Mouse (Mus musculus): ENCODE results near the gene Cdh15. TPM values are rescaled to one million over a fixed set of nuclear protein-coding genes. Genes with fewer than 3 reads are reported as not detected.

Cdh15 gene
- 10 to 100 TPM; 17.7 to 29.9 (median 21.9) TPM for total RNA-seq (2022)

GRCm38 (mm10) chr8:122847829-122848561, at the start of gene Cdh15:
TSS of gene Cdh15 (plus strand) at chr8:122847966.
- DNase-seq (ENCODE audit: low spot score in 2 of 2) = peak; percentile 54 to 70

DNA sequence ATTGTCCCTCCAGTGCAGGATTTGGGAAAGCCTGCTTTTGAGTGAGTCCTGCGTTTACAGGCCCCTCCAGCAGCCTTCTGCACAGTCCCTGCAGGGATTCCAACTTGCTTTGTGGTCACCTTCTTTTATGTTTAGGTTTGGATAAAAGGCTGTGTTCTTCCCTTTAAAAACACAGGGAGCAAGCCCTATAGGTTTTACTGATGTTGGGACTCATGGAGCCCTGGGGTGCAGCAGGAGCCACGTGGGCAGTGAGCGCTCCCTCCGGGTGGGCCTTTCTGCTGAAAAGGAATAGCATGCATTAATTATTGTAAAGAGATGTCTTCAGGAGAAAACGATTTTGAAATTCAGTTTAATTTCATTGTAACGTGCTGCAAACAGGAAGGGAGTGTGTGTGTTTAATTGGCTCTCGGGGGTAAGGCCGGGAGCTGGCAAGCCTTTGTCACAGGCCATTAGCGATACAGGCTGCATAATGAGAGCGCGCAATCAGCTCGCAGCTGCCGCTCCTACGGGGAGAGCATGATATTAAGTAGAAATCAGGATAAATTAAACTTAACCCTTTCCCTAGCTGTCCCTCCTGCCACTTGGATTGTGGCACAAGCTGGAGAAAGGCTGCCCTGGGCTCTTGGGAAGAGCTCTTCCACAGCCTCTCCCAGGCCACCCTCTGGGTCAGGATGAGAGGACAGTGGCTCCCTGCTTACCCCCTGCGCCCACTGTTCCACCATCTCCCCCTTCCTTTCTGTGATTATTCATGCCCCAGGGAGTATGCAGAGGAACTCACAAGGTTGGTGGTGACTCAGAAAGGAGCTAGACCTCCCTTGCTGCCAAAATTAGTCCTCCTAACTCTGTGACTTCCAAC, 43.6 kb upstream of the Cdh15 start:
- no peak for DNase-seq (ENCODE audit: low spot score in 2 of 2)

- no peak for DNase-seq (ENCODE audit: low spot score in 2 of 2)
These were observed 42.4 kb upstream of the Cdh15 start for GRCm38 (mm10) chr8:122805349-122805748.

- DNase-seq (ENCODE audit: low spot score in 2 of 2) = no peak
These were observed 40.7 kb upstream of the Cdh15 start for GRCm38 (mm10) chr8:122806956-122807538.

DNA sequence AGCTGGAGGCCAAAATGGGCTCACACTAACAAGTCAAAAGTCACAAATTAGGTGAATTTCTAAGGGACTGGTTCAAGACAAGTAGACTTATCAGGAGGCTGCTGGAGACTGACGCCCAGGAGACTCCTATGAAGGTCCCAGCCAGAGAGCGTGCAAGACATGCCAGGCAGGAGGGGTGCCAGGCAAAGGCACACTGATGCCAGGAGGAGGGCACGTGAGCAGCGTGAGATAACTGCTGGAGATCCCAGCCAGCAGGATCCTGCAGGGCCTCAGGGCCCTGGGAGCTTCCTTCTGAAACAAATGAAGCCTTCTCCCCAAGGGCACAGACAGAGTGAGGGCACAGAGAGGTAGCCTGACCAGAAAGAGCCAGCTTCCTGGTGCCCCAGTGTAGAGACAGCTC, 39.9 kb upstream of the Cdh15 start:
- no peak for DNase-seq (ENCODE audit: low spot score in 2 of 2)

GRCm38 (mm10) chr8:122810376-122810775, 37.4 kb upstream of the Cdh15 start:
- no peak for DNase-seq (ENCODE audit: low spot score in 2 of 2)

- DNase-seq (ENCODE audit: low spot score in 2 of 2) = no peak
These were observed 35.8 kb upstream of the Cdh15 start for GRCm38 (mm10) chr8:122811870-122812494.

DNA sequence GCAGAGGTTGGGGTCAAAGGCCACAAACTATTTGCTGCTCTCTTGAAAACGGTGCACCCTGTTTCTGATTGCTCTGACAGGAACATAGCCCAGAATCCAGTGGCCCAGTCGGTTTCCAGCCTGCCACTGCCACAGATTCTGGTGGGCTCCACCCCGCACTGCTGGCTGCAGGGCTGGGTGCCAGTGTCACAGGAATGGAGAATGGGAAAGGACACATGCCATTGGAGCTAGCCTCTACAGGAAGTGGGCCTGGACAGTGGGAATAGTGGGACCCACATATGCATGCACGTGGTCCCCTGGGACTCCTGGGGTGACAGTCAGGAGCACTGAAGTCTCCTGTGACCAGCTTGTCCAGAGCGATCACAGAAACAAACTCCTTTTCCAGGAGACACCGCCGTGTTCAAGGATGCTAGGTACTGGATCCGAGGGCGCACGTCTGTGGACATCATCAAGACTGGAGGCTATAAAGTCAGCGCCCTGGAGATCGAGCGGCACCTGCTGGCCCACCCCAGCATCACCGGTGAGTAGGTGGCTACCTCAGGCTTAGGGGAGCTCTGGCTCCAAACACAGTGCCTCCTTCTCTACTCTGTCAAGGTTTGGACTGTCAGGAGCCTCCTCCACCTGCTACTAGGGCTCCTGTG, 35.0 kb upstream of the Cdh15 start:
- DNase-seq (ENCODE audit: low spot score in 2 of 2) = no peak

GRCm38 (mm10) chr8:122814608-122815007, 33.2 kb upstream of the Cdh15 start:
- DNase-seq (ENCODE audit: low spot score in 2 of 2) = no peak

- DNase-seq (ENCODE audit: low spot score in 2 of 2) = no peak
These were observed 30.8 kb upstream of the Cdh15 start for GRCm38 (mm10) chr8:122816965-122817364.

DNA sequence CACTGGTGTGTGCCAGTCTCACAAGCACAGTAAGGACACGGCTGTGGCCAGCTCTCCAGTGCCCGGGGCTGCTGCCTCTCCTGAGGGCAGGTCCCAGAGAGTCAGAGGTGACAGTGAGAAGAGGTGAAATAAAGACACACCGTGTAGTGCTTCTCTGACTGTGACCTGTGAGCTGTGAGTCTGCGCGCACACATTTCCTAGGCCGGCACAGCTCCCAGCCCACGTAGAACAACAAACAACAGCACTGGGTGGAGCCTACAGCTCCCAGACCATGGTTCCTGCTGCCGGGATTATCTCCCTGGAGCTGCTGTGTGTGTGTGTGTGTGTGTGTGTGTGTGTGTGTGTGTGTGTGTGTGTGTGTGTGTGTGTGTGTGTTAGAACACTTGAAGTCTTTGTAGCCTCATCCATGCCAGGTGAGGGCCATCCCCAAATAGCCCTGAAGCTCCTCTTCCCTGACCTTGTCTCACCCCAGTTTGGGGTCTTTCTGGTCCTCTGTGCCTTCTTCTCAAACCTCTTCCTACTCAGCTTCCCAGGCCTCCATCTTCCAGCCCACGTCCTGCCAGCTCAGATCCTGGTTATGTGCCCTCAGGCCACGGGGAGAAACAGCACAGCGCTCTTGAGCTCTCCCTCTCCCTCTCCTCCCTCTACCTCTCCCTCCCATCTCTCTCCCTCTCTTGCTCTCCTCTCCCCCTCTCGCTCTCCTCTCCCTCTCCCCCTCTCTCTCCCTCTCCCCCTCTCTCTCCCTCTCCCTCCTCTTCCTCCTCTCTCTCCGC, 29.9 kb upstream of the Cdh15 start:
- DNase-seq (ENCODE audit: low spot score in 2 of 2) = no peak

- DNase-seq (ENCODE audit: low spot score in 2 of 2) = no peak
These were observed 28.0 kb upstream of the Cdh15 start for GRCm38 (mm10) chr8:122819776-122820175.

GRCm38 (mm10) chr8:122824571-122824970, 23.2 kb upstream of the Cdh15 start:
- DNase-seq (ENCODE audit: low spot score in 2 of 2) = no peak

- no peak for DNase-seq (ENCODE audit: low spot score in 2 of 2)
These were observed 22.8 kb upstream of the Cdh15 start for GRCm38 (mm10) chr8:122824986-122825385.

GRCm38 (mm10) chr8:122825408-122825807, 22.4 kb upstream of the Cdh15 start:
- DNase-seq (ENCODE audit: low spot score in 2 of 2) = no peak

- no peak for DNase-seq (ENCODE audit: low spot score in 2 of 2)
These were observed 18.4 kb upstream of the Cdh15 start for GRCm38 (mm10) chr8:122829396-122829795.

GRCm38 (mm10) chr8:122830349-122831061, 17.3 kb upstream of the Cdh15 start:
- peak; percentile 82 to 85 for DNase-seq (ENCODE audit: low spot score in 2 of 2)

DNA sequence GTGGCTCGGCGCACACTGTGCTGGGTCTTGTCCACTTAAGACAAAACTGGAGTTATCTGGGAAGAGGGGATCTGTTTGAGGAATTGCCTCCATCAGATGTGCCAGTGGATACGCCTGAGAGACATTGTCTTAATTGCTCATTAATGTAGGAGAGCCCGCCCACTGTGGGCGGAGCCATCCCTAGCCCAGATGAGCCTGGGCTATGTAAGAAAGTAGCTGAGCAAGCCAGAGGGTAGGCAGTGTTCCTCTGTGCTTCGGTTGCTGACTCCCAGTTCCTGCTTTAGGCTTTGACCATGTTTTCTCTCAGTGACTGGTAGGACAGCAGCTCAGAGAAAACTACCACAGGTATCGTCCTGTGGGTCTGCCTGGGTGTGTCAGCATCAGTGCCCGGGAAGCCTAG, 13.3 kb upstream of the Cdh15 start:
- no peak for DNase-seq (ENCODE audit: low spot score in 2 of 2)

DNA sequence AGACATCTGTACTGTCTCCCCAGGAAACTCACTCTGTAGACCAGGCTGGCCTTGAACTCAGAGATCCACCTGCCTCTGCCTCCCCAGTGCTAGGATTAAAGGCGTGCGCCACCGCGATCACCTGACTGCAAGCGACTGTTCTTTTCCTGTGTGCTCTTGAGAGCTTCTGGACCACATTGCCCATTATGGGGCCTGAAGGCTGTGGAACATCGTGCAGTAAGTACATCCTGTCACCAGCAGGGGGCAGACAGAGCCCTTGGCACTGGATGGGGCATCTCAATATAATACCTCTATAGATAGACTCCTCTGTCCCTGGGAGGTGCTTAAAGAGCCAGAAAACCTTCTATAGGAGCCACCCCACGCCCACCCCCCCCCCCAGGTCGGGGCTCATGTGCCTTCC, 12.8 kb upstream of the Cdh15 start:
- peak; percentile 59 to 66 for DNase-seq (ENCODE audit: low spot score in 2 of 2)

- DNase-seq (ENCODE audit: low spot score in 2 of 2) = no peak
These were observed 11.6 kb upstream of the Cdh15 start for GRCm38 (mm10) chr8:122836199-122836598.
